Mouse (Mus musculus) B cell, adult 62 days (primary cell): ENCODE measurements around the gene Gchfr. TPM values are rescaled to one million over a fixed set of nuclear protein-coding genes. Genes with fewer than 3 reads are reported as not detected.

ENCODE experiments used
- total RNA-seq: library from RNA; stranded (reverse); gene quantifications from 4 replicates; pipeline ENCODE4 v1.2.4, GENCODE M21; 2023

Gene Gchfr
- total RNA-seq = 1.0 TPM in 1 of 4 replicates, not detected in the others

DNA sequence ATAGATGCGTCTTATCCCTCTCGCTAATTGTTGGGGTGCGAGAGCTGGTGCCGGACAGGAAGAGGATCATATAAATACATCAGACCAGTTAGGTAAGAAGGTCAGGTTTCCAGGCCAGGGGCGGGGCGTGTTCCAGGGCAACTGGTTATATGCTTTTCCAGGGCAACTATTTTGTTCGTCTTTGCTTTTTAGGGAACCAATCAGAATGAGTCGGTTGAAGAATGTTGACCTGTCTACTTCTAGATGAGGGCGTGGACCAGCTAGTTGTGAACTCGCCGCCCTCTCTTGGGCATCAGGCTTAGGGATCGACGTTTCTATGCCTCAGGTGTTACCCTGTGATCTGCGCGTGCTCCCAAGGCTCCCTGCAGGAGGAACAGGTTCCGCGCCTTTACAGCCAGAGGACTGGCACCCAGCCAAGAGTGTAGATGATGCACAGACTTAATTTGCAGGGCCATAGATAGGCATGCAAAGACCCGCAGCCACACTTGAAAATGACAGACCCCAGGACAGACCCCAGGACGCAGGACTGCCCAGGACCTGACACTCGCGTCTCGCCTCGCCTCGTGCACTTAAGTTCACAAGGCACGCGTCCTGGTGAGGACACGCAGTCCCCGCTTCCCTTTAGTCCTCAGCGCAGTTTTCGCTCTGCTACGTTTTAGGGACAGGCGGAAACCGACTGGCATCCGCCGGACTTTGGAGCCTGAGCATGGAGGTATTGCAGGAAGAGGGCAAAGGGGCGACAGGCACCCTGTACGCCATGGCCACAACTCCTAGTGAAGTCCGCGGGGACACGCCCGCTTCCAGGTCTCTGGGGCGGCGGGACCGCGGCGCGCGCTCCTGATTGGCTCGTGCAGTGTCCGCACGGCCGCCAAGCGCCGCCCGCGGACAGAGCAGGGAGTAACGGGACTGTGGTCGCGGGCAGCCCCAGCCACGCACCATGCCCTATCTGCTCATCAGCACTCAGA is at the start of gene Gchfr:
Gene Gchfr (plus strand): TSS at position 873 of the 965 bp plus-strand sequence.

DNA sequence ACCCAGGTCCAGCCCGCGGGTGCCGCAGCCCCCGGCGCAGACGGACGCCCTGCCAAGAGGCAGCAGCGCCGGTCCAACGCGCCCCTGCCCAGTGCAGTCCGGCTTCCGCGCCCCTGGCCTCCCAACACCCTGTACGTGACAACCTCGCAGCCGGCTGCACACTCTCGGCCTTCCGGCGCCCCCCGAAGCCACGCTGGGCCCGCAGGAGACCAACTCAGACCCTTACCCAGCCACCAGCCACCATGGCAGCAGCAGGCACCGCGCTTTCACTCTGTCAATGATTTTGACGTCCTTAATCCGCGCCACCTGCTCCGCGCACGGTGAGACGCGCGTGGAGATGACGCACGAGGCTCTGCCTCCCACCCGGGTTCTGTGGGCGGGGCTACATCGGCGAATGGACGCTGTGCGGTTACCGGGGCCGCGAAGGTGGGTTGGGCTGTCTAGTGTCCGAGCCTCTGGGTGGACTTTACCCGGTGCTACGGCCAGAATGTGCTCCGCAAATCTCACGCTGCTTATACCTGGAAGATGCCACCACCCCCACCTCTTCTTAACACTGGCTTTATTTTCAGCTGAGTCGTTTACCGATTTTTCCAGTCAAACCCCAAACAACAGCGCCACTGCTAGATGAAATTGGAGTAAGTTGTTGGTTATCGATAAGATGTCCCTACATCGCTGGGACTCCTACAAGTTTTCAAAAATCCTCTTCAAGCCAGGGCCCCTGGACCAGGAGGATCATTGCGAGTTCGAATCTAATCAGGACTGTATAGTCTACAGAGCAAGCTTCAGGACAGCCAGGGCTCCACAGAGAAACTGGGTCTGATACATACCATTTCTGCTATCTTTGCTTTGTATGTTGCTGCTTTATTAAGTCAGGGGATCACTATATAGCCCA is 10.6 kb upstream of the Gchfr start, which contains the start of gene Rmdn3:
Gene Rmdn3 (minus strand): TSS at position 354 of the 892 bp plus-strand sequence.

DNA sequence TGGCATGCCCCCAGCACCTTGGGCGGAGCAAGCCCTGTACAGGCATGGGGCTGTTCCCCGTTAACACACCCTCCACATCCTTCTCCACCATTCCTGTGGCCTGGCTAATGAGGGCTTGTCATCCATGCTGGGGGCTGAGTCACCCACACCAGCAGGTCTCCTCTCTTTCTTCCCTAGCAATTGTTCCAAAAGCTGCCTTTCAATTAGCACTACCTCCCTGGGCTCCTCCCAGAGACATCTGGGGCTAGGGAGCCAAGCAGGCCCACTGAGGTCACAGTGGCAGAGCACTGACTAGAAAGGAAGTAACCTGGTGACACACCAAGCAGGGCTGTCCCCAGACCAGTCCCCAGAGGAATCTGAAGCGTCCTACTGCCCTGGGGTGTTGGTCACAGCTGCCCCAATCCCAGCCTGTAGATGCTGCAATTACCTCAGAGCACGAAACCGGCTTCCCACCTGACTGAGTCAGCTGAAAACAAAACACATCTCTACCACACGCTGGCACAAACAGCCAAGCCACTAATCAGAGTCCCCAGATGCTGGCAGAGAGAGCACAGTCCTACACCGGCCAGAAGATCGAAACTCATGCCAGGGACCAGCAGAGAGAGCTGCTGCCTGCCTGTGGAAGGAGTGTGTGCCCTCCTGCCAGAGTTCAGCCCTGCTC is 6.5 kb downstream of the Gchfr start, which contains the start of gene Gm14137:
Gene Gm14137 (plus strand): TSS at position 519 of the 661 bp plus-strand sequence.

DNA sequence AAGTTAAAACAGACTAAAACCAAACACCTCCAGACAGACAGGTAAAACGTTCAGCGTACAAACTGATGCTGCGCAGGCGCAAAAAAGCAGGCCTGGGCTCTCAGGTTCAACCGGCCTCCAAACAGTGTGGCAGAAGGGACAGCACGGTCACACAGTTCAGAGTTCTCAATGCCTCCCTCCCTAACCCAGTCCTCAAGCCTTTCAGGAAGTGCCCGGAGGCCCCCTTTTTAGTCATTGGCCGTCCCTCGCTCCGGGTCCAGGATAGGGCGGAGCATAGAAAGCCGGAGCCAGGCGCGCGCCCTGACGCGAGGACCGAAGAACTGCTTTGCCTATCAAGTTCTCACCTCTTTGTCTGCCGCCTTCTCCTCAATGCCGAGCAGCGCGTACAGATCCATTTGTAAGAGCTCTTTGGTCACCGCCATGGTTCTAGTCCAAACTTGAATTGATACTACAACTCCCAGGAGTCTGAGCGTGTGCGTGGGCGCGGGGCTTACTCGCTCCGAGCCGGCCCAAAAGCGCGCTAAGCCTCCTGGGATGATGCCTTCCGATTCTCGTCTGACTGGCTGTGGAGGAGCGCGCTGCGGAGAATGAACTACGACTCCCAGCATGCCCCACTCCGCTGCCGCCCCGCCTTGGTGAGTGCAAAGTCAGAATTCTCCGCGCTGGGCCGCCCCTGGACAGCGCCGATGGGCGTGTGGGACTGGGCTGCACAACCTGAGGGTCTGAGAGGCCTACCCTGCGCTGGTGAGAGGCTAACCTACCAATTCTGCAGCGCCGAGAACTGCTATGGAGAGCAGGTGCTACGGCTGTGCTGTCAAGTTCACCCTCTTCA is 41.0 kb downstream of the Gchfr start, which contains the start of the genes Zfyve19 and Dnajc17:
Gene Zfyve19 (plus strand): TSS at position 274 of the 832 bp plus-strand sequence.
Gene Dnajc17 (minus strand): TSS at position 452 of the 832 bp plus-strand sequence.

Other genes starting within 250 kb of the Gchfr start
- 3.6 to 5.0 TPM (median 4.3 TPM) in 4 replicates for gene Chst14, start 241.3 kb upstream of the Gchfr start, total RNA-seq
- gene Ccdc32, start 138.4 kb upstream of the Gchfr start, total RNA-seq = 11.3 to 15.1 TPM (median 12.8 TPM) in 4 replicates
- gene Rpusd2, start 133.0 kb upstream of the Gchfr start, total RNA-seq = 14.3 to 18.6 TPM (median 15.5 TPM) in 4 replicates
- gene Knl1, start 120.7 kb upstream of the Gchfr start, total RNA-seq = 3.4 to 5.0 TPM (median 4.4 TPM) in 4 replicates
- 1.4 to 5.4 TPM (median 2.6 TPM) in 4 replicates for gene Rad51, start 55.0 kb upstream of the Gchfr start, total RNA-seq
- 25.9 to 39.7 TPM (median 33.3 TPM) in 4 replicates for gene Rmdn3, start 10.7 kb upstream of the Gchfr start, total RNA-seq
- 6.9 to 10.6 TPM (median 8.2 TPM) in 4 replicates for gene Gm14137, start 6.7 kb downstream of the Gchfr start, total RNA-seq
- gene Zfyve19, start 40.8 kb downstream of the Gchfr start, total RNA-seq = 26.6 to 40.7 TPM (median 34.8 TPM) in 4 replicates
- 14.5 to 21.2 TPM (median 20.4 TPM) in 4 replicates for gene Dnajc17, start 41.0 kb downstream of the Gchfr start, total RNA-seq
- gene Ppp1r14d, start 62.1 kb downstream of the Gchfr start, total RNA-seq = not detected in 4 replicates
- 0.24 TPM in 1 of 4 replicates, not detected in the others for gene Spint1, start 69.6 kb downstream of the Gchfr start, total RNA-seq
- 0.35 to 0.79 TPM in 2 of 4 replicates, not detected in the others for gene Rhov, start 103.5 kb downstream of the Gchfr start, total RNA-seq
- gene Vps18, start 121.0 kb downstream of the Gchfr start, total RNA-seq = 95.6 to 104 TPM (median 96.7 TPM) in 4 replicates
- gene Dll4, start 158.0 kb downstream of the Gchfr start, total RNA-seq = 0.66 to 2.4 TPM (median 0.85 TPM) in 4 replicates
- 0.60 to 1.1 TPM (median 1.0 TPM) in 4 replicates for gene Chac1, start 183.5 kb downstream of the Gchfr start, total RNA-seq